8 mouse cellular contexts compared by ENCODE assay signal in genomic region chr7:80134454-80135172, GRCm38 (mm10). TPM values are rescaled to one million over a fixed set of nuclear protein-coding genes. Genes with fewer than 3 reads are reported as not detected.
DNase-seq lines count a peak whose midpoint lies in the region.

No protein-coding gene starts in this region.

- DNase-seq in 3T3-L1 (ENCODE audit: low read depth, low spot score) = peak; percentile 74
- peak; percentile 85 for DNase-seq in adrenal gland, adult 2 months
- peak; percentile 75 for DNase-seq in frontal cortex, postnatal 10 days (ENCODE audit: low spot score in 2 of 2)
- DNase-seq in heart, postnatal 4 days = peak; percentile 95
- peak; percentile 58 to 59 for DNase-seq in left cerebral cortex, adult 18-20 months (ENCODE audit: low spot score in 2 of 2)
- DNase-seq in lung, postnatal 4 days = peak; percentile 89 to 92
- DNase-seq in urinary bladder, postnatal 14 days (ENCODE audit: low spot score) = peak; percentile 84
- no peak for DNase-seq in natural killer cell, adult 2 months (ENCODE audit: low spot score in 2 of 2)

RNA-seq across cellular contexts. Expression of gene Idh2, which starts 19.4 kb away (rescaled TPM):
- total RNA-seq in adrenal gland, adult 2 months (2021) = 100 to 1,000 TPM in 1 of 2 experiments, 10 to 100 TPM in 1; 96.2 to 200 TPM
- 147 and 150 TPM in 2 replicates for polyA plus RNA-seq in adrenal gland, adult 2 months (2012; rRNA removed)
- total RNA-seq in heart, postnatal 4 days (2021) = 1,000 to 10,000 TPM; 1,640 to 1,742 TPM
- total RNA-seq in left cerebral cortex, adult 18-20 months (2021) = 10 to 100 TPM; 51.5 to 63.4 TPM

RNA-seq across cellular contexts. Expression of gene Sema4b, which starts 52.0 kb away (rescaled TPM):
- total RNA-seq in adrenal gland, adult 2 months (2021) = 10 to 100 TPM; 57.7 to 66.4 TPM
- 55.1 and 65.8 TPM in 2 replicates for polyA plus RNA-seq in adrenal gland, adult 2 months (2012; rRNA removed)
- 10 to 100 TPM; 14.3 to 16.1 TPM for total RNA-seq in heart, postnatal 4 days (2021)
- 10 to 100 TPM; 17.7 to 18.0 TPM for total RNA-seq in left cerebral cortex, adult 18-20 months (2021)

Comparison
In these comparisons a context has a peak if more than half of its experiments do, and no peak if none do; other contexts are left out.
1. DNase-seq: peak in 3T3-L1 (single experiment), adrenal gland, adult 2 months (single experiment), frontal cortex, postnatal 10 days (2 of 2), heart, postnatal 4 days (single experiment), left cerebral cortex, adult 18-20 months (2 of 2), lung, postnatal 4 days (2 of 2) and urinary bladder, postnatal 14 days (single experiment); none in natural killer cell, adult 2 months (0 of 2).
2. RNA of gene Idh2, which starts 19.4 kb away (total RNA-seq): 1,640 to 1,742 TPM in heart, postnatal 4 days; 96.2 to 200 TPM in adrenal gland, adult 2 months and 51.5 to 63.4 TPM in left cerebral cortex, adult 18-20 months; every median in the first group is over 4 times any median in the second.